In genomic region chr11:109650788-109651565, GRCm38 (mm10) we compare ENCODE assay signal across 7 mouse cellular contexts. TPM values are rescaled to one million over a fixed set of nuclear protein-coding genes. Genes with fewer than 3 reads are reported as not detected.
DNase-seq lines count a peak whose midpoint lies in the region; ATAC-seq and TF ChIP-seq lines count a peak whose summit lies in the region.

No protein-coding gene starts in this region.

- H3K4me3 ChIP-seq in embryonic facial prominence, embryonic 11.5 days (ENCODE audit: low read depth, low read length) = peak overlapping the region; percentile 91
- peak overlapping the region; percentile 97 for H3K4me3 ChIP-seq in kidney, adult 2 months (ENCODE audit: insufficient read depth, low read depth, low read length)
- peak overlapping the region; percentile 80 for H3K4me3 ChIP-seq in limb, embryonic 12.5 days (replicated peaks)
- peak overlapping the region; percentile 84 for H3K4me3 ChIP-seq in midbrain, embryonic 15.5 days
- peak overlapping the region; percentile 89 for H3K4me3 ChIP-seq in spleen, adult 2 months (ENCODE audit: extremely low read depth, insufficient read depth, insufficient read length)

- no peaks in the 10 kb centered on the region for H3K36me3 ChIP-seq in embryonic facial prominence, embryonic 11.5 days (replicated peaks; ENCODE audit: control insufficient read depth, insufficient read depth, low read depth, low read length)
- peaks cover 3% of the 10 kb centered on the region; the same call in 1 of the 2 replicates for H3K36me3 ChIP-seq in kidney, adult 2 months (ENCODE audit: control insufficient read depth, insufficient read depth, low read length)
- H3K36me3 ChIP-seq in limb, embryonic 12.5 days = peaks cover 28% of the 10 kb centered on the region
- 0 out of 2 replicates have a peak, but pooled peaks cover 3% of the 10 kb centered on the region for H3K36me3 ChIP-seq in midbrain, embryonic 15.5 days (replicated peaks)
- H3K36me3 ChIP-seq in spleen, adult 2 months (ENCODE audit: control insufficient read depth, insufficient read depth, low read length) = peaks cover 10% of the 10 kb centered on the region

- ATAC-seq in embryonic facial prominence, embryonic 11.5 days (replicated peaks; ENCODE audit: insufficient number of reproducible peaks, low FRiP score, low TSS enrichment, low read depth) = peak; percentile 93
- peak; percentile 93 for ATAC-seq in limb, embryonic 12.5 days (ENCODE audit: insufficient number of reproducible peaks, insufficient read depth, low FRiP score, low TSS enrichment, low read depth)
- peak; percentile 95 for ATAC-seq in midbrain, embryonic 15.5 days (replicated peaks)

- peak overlapping the region; percentile 90 for H3K27ac ChIP-seq in embryonic facial prominence, embryonic 11.5 days (replicated peaks; ENCODE audit: low read depth, low read length)
- H3K27ac ChIP-seq in kidney, adult 2 months (ENCODE audit: insufficient read depth, low read depth, low read length) = peak overlapping the region; percentile 99
- peak overlapping the region; percentile 96 for H3K27ac ChIP-seq in limb, embryonic 12.5 days
- H3K27ac ChIP-seq in midbrain, embryonic 15.5 days = peak overlapping the region; percentile 98
- H3K27ac ChIP-seq in spleen, adult 2 months (ENCODE audit: insufficient read depth, low read length) = peak overlapping the region; percentile 98

- H3K9ac ChIP-seq in embryonic facial prominence, embryonic 11.5 days (replicated peaks; ENCODE audit: low read length) = peak overlapping the region; percentile 96
- peak overlapping the region; percentile 97 for H3K9ac ChIP-seq in limb, embryonic 12.5 days (replicated peaks)
- peak overlapping the region; percentile 85 for H3K9ac ChIP-seq in midbrain, embryonic 15.5 days

- no peak for TF ChIP-seq CTCF in kidney, adult 2 months (conservative IDR thresholded peaks at IDR 0.05; ENCODE audit: insufficient read depth, insufficient read length, low read depth, low read length)
- no peak for TF ChIP-seq CTCF in spleen, adult 2 months (IDR thresholded peaks at IDR 0.05; ENCODE audit: extremely low read depth, insufficient read depth, insufficient read length, insufficient replicate concordance)

- no peaks in the 10 kb centered on the region for H3K4me1 ChIP-seq in embryonic facial prominence, embryonic 11.5 days (ENCODE audit: control insufficient read depth, insufficient read depth, low read length)
- peaks cover 19% of the 10 kb centered on the region for H3K4me1 ChIP-seq in kidney, adult 2 months (ENCODE audit: control insufficient read depth, insufficient read depth, low read length)
- peaks cover 31% of the 10 kb centered on the region for H3K4me1 ChIP-seq in limb, embryonic 12.5 days (replicated peaks)
- peaks cover 45% of the 10 kb centered on the region for H3K4me1 ChIP-seq in midbrain, embryonic 15.5 days
- H3K4me1 ChIP-seq in spleen, adult 2 months (ENCODE audit: control insufficient read depth, insufficient read depth, insufficient read length) = peaks cover 10% of the 10 kb centered on the region

- no peaks in the 10 kb centered on the region for H3K9me3 ChIP-seq in embryonic facial prominence, embryonic 11.5 days (replicated peaks; ENCODE audit: control insufficient read depth, low read length)
- H3K9me3 ChIP-seq in limb, embryonic 12.5 days = no peaks in the 10 kb centered on the region
- no peaks in the 10 kb centered on the region for H3K9me3 ChIP-seq in midbrain, embryonic 15.5 days

- DNase-seq in adrenal gland, postnatal 14 days = peak; percentile 95
- peak; percentile 97 for DNase-seq in embryonic facial prominence, embryonic 11.5 days (ENCODE audit: low spot score)
- DNase-seq in heart, adult 18-20 months = peak; percentile 95 to 96
- DNase-seq in kidney, adult 2 months = peak; percentile 96
- peak; percentile 81 to 92 for DNase-seq in spleen, adult 2 months (ENCODE audit: low read depth in 1 of 2, low spot score in 2 of 2)

- peak overlapping the region; percentile 83 for H3K4me2 ChIP-seq in embryonic facial prominence, embryonic 11.5 days (ENCODE audit: low read depth, low read length)
- peak overlapping the region; percentile 91 for H3K4me2 ChIP-seq in limb, embryonic 12.5 days
- peak overlapping the region; percentile 73 for H3K4me2 ChIP-seq in midbrain, embryonic 15.5 days

- H3K27me3 ChIP-seq in embryonic facial prominence, embryonic 11.5 days (ENCODE audit: control insufficient read depth, insufficient read depth, low read length) = no peaks in the 10 kb centered on the region
- no peaks in the 10 kb centered on the region for H3K27me3 ChIP-seq in kidney, adult 2 months (replicated peaks; ENCODE audit: control insufficient read depth, insufficient read depth, low read length)
- peaks cover 4% of the 10 kb centered on the region; the same call in 1 of the 2 replicates for H3K27me3 ChIP-seq in limb, embryonic 12.5 days
- H3K27me3 ChIP-seq in midbrain, embryonic 15.5 days (replicated peaks) = no peaks in the 10 kb centered on the region
- no peaks in the 10 kb centered on the region for H3K27me3 ChIP-seq in spleen, adult 2 months (ENCODE audit: control insufficient read depth, insufficient read depth, low read length)

- WGBS in embryonic facial prominence, embryonic 11.5 days = under 1% methylated on average over 84 of the region's 90 CpGs
- under 1% methylated on average over 86 of the region's 90 CpGs for WGBS in kidney, adult 2 months
- WGBS in limb, embryonic 12.5 days = under 1% methylated on average over 73 of the region's 90 CpGs
- under 1% methylated on average over 77 of the region's 90 CpGs for WGBS in midbrain, embryonic 15.5 days
- 1% methylated on average over 84 of the region's 90 CpGs for WGBS in spleen, adult 2 months

- TF ChIP-seq POLR2A in kidney, adult 2 months (IDR thresholded peaks at IDR 0.05; ENCODE audit: low read depth, low read length) = peak; percentile 86
- peak; percentile 95 for TF ChIP-seq POLR2A in spleen, adult 2 months (IDR thresholded peaks at IDR 0.05; ENCODE audit: low read depth, low read length)

RNA-seq across cellular contexts. Expression of gene Prkar1a, which starts 1.8 kb away (rescaled TPM):
- 346 and 353 TPM in 2 replicates for total RNA-seq in adrenal gland, postnatal 14 days (2021)
- polyA plus RNA-seq in embryonic facial prominence, embryonic 11.5 days (2014; fragmentation: Nextera tagmentation; extraction: Ambion mirVana) = 437 and 456 TPM in 2 replicates
- total RNA-seq in heart, adult 18-20 months (2021) = 100 to 1,000 TPM; 371 to 461 TPM
- polyA plus RNA-seq in kidney, adult 2 months (2012; rRNA removed) = 85.9 and 102 TPM in 2 replicates
- 359 and 372 TPM in 2 replicates for polyA plus RNA-seq in limb, embryonic 12.5 days (2016; fragmentation: Nextera tagmentation; extraction: Ambion mirVana)
- polyA plus RNA-seq in midbrain, embryonic 15.5 days (2015; fragmentation: Nextera tagmentation; extraction: Ambion mirVana) = 480 and 512 TPM in 2 replicates
- polyA plus RNA-seq in spleen, adult 2 months (2012; rRNA removed) = 60.3 and 66.8 TPM in 2 replicates

RNA-seq across cellular contexts. Expression of gene Wipi1, which starts 39.2 kb away (rescaled TPM):
- 31.9 and 40.0 TPM in 2 replicates for total RNA-seq in adrenal gland, postnatal 14 days (2021)
- polyA plus RNA-seq in embryonic facial prominence, embryonic 11.5 days (2014; fragmentation: Nextera tagmentation; extraction: Ambion mirVana) = 16.3 and 18.5 TPM in 2 replicates
- 100 to 1,000 TPM; 100 to 107 TPM for total RNA-seq in heart, adult 18-20 months (2021)
- polyA plus RNA-seq in kidney, adult 2 months (2012; rRNA removed) = 22.7 and 25.2 TPM in 2 replicates
- polyA plus RNA-seq in limb, embryonic 12.5 days (2016; fragmentation: Nextera tagmentation; extraction: Ambion mirVana) = 40.6 and 41.0 TPM in 2 replicates
- polyA plus RNA-seq in midbrain, embryonic 15.5 days (2015; fragmentation: Nextera tagmentation; extraction: Ambion mirVana) = 14.8 and 15.2 TPM in 2 replicates
- polyA plus RNA-seq in spleen, adult 2 months (2012; rRNA removed) = 5.1 and 6.0 TPM in 2 replicates

Comparison
In these comparisons a context has a peak if more than half of its experiments do, and no peak if none do; other contexts are left out.
1. Peak in every context shown above with its lines: DNase-seq, ATAC-seq, H3K4me3 ChIP-seq and H3K27ac ChIP-seq.